Mouse (Mus musculus) adrenal gland, adult 2 months (tissue): Measurements from ENCODE around the gene Slc2a2. TPM values are rescaled to one million over a fixed set of nuclear protein-coding genes. Genes with fewer than 3 reads are reported as not detected.
"Not testable (repeated sequence)": the region's sequence is repeated elsewhere in the genome, so short reads cannot be mapped to it uniquely, and the experiment has no call there.

ENCODE experiments used
- DNase-seq: peaks from one replicate; pipeline ENCODE4 v3.0.0; 2021
- polyA plus RNA-seq: library from polyadenylated mRNA; depleted of rRNA; stranded (reverse); fragments of >200 nt; gene quantifications from 2 replicates; pipeline ENCODE4 v1.2.3, GENCODE M21; 2012; rRNA removed
- total RNA-seq, 2 experiments: library from RNA; stranded (reverse); gene quantifications; 2 replicates each; pipeline ENCODE4 v1.2.3; 2021

The Slc2a2 gene
- total and polyA plus RNA-seq, 3 experiments: 0.03 to 0.37 TPM; not detected in 1

GRCm38 (mm10) chr3:28734712-28735111 is 37.0 kb downstream of the Slc2a2 start:
- DNase-seq: no peak

GRCm38 (mm10) chr3:28736981-28737380 is 39.3 kb downstream of the Slc2a2 start:
- DNase-seq: no peak

GRCm38 (mm10) chr3:28740353-28740752 is 42.6 kb downstream of the Slc2a2 start:
- DNase-seq: no peak

GRCm38 (mm10) chr3:28743251-28743650 is 45.5 kb downstream of the Slc2a2 start:
- DNase-seq: no peak

- peak; percentile 72 for DNase-seq
Observed at GRCm38 (mm10) chr3:28745835-28746483, 48.3 kb downstream of the Slc2a2 start.

- no peak for DNase-seq
Observed at GRCm38 (mm10) chr3:28748151-28748550, 50.4 kb downstream of the Slc2a2 start.

GRCm38 (mm10) chr3:28748956-28749355 is 51.3 kb downstream of the Slc2a2 start:
- DNase-seq: no peak

GRCm38 (mm10) chr3:28755477-28755876 is 57.8 kb downstream of the Slc2a2 start:
- no peak for DNase-seq

GRCm38 (mm10) chr3:28761225-28761789 is 63.6 kb downstream of the Slc2a2 start:
- no peak for DNase-seq

GRCm38 (mm10) chr3:28766935-28767334 is 69.2 kb downstream of the Slc2a2 start:
- no peak for DNase-seq

GRCm38 (mm10) chr3:28768222-28768621 is 70.5 kb downstream of the Slc2a2 start:
- no peak for DNase-seq

GRCm38 (mm10) chr3:28772919-28773318 is 75.2 kb downstream of the Slc2a2 start:
- DNase-seq: not testable (repeated sequence)

GRCm38 (mm10) chr3:28775361-28775760 is 77.7 kb downstream of the Slc2a2 start:
- DNase-seq: no peak

- DNase-seq: no peak
Observed at GRCm38 (mm10) chr3:28775958-28776357, 78.3 kb downstream of the Slc2a2 start.

GRCm38 (mm10) chr3:28776491-28776890 is 78.8 kb downstream of the Slc2a2 start:
- DNase-seq: no peak

- no peak for DNase-seq
Observed at GRCm38 (mm10) chr3:28780511-28780910, 82.8 kb downstream of the Slc2a2 start.

Other genes starting within 250 kb of the Slc2a2 start
- gene Eif5a2, start 83.4 kb downstream of the Slc2a2 start, total RNA-seq: 1 to 10 TPM; 1.7 to 1.9 TPM
- 0.22 and 0.23 TPM in 2 replicates for gene Eif5a2, start 83.4 kb downstream of the Slc2a2 start, polyA plus RNA-seq
- gene Rpl22l1, start 107.5 kb downstream of the Slc2a2 start, total RNA-seq: 100 to 1,000 TPM in 1 of 2 experiments, 10 to 100 TPM in 1; 89.8 to 198 TPM
- 0.65 and 1.4 TPM in 2 replicates for gene Rpl22l1, start 107.5 kb downstream of the Slc2a2 start, polyA plus RNA-seq
- under 1 TPM in 1 of 2 experiments, not detected in 1; 0.52 TPM for gene Gm1527, start 194.7 kb downstream of the Slc2a2 start, total RNA-seq
- not detected in 2 replicates for gene Gm1527, start 194.7 kb downstream of the Slc2a2 start, polyA plus RNA-seq